Mouse (Mus musculus) left cerebral cortex, postnatal 4 days (tissue): ENCODE measurements at regions not wholly inside any gene's neighbourhood (a gene's known extent, or its start where the extent isn't known, plus 50 kb on each side); places are given as distances from the start of the nearest gene placed in this dataset.
"Not testable (repeated sequence)": the region's sequence is repeated elsewhere in the genome, so short reads cannot be mapped to it uniquely, and the experiment has no call there.

Source experiments
- DNase-seq: peaks from one replicate; pipeline ENCODE4 v3.0.0-alpha.2; 2022
- intact Hi-C: fragments of 180-260 bp; cut with DNase I; formaldehyde crosslinking; loops from one replicate; pipeline ENCODE4 v1.15.1; 2025

DNA sequence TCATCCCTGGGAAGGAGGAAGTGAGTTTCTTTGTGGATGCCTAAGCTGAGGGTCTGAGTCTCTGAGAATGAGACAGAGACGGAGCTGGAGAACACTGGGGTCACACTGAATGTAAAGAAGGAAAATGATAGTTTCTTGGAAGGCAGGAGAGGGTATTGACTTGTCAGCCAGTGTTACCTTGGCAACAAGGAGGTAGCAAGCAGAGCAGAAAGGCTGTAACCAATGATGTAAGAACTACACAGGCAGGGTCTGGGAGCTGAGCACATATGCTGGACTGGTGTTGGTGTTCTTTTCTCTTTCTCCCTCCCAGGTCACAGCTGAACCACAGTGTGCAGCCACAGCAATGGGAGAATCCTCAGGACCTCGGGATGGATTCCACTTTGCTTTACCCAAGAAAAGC lies 75.5 kb upstream of the 1110032F04Rik start:
- intact Hi-C loops, result loop anchor here (10.0 kb wide), 1 partner anchor 141 kb away; no protein-coding TSS in a partner anchor
- no peak for DNase-seq

DNA sequence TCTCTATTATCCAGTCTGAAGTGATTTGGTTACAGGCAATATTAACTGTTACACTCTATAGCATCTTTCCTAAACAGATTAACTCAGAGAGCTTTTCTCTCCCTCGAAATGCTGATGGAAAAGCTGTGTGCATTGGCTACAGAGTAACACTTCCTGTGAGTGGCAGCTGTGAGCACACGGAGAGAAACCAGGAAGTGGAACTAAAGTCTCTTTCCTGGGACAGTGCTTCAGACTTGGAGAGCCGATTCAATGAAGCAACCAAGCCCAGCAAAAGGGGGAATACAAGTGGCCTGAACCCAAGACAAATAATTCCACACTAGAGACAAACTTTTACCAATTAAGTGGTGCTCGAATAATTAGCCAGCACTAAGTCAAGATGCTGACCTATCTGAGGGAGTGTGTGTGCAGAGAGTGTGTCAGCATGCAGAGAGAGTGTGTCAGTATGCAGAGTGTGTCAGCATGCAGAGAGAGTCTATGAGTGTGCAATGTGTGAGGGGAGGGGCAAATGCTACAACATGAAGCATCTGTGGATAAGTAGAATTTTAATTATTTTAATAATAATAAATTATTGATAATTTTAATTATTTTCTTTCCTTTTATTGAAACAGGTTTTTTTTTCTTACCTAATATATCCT lies 74.9 kb upstream of the 1110032F04Rik start:
- DNase-seq, result no peak
- intact Hi-C loops, result loop anchor here (10.0 kb wide), 1 partner anchor 140 kb away; no protein-coding TSS in a partner anchor

DNA sequence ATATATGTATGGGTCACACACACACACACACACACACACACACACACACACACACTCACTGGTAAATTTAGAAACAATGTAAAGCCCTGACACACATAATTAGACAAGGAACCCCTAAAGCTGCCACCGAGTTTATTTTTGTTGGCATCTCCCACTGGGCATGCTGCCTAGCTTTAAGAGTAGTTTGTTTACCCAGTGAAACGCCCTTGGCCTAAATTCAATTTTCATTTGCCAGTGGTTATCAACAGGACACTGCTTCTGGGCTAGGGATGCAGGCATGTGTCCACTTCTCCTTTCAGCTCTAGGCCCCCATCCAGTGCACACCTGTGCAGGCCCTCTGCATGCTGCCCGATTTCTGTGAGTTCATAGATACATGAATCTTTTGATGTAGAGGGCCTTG lies 73.7 kb upstream of the 1110032F04Rik start:
- intact Hi-C loops, result loop anchor here (10.0 kb wide), 1 partner anchor 139 kb away; no protein-coding TSS in a partner anchor
- DNase-seq, result no peak

DNA sequence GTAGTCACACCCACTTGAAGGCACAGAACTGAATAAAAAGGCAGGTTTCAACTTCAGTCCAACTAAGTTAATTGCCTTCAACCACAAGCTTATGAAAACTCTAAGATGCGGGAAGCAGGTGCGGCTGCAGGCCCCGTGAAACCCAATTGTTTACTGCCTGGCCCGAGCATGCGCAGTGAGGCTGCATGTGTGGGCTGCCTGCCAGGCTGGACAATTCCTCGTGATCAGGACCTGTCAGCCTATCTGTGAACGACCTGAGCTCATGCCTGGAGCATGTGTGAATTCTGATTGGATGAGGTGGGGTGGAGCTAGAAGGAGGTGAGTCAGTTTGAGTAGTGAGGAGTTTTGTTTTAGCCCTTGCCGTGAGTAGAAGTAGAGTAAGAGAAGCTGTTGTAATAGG lies 71.0 kb upstream of the 1110032F04Rik start:
- DNase-seq, result not testable (repeated sequence)
- intact Hi-C loops, result loop anchor here (10.0 kb wide), 1 partner anchor 136 kb away; no protein-coding TSS in a partner anchor

DNA sequence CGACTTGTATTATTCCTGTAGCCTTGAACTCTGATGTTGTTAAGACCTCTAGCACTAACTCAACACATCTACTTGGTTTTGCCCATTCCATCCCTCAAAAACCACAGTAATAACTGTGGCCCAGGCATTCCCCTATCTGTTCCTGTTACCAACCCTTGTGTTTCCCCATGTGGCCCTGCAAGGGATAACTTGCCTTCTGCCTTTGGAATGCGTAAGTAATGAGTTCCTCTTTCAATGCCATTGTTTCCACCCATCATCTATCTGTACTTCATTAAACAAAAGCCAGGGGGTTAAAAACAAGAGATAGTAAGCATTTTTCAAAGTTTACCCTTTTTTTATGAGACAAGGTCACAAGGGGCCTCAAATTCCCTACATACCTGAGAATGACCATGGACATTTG lies 60.5 kb upstream of the 1110032F04Rik start:
- DNase-seq, result no peak
- intact Hi-C loops, result no loop called here

DNA sequence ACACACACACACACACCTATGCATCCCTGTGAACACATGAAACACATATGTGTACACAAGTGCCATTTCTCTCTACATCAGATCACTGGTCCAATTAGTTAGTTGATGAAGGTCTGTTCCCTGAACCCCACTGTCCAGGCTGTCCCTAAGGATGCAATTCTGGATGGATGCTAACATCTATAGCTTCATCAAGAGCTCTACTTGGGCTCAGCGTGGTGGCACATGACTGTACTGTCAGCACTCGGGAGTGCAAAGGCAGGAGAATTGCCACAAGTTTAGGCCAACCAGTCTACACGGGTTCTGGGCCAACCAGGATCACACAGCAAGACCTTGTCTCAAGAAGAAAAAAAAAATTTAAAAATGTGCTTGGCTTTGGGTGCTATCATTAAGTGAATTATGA lies 55.9 kb upstream of the 1110032F04Rik start:
- intact Hi-C loops, result no loop called here
- no peak for DNase-seq

DNA sequence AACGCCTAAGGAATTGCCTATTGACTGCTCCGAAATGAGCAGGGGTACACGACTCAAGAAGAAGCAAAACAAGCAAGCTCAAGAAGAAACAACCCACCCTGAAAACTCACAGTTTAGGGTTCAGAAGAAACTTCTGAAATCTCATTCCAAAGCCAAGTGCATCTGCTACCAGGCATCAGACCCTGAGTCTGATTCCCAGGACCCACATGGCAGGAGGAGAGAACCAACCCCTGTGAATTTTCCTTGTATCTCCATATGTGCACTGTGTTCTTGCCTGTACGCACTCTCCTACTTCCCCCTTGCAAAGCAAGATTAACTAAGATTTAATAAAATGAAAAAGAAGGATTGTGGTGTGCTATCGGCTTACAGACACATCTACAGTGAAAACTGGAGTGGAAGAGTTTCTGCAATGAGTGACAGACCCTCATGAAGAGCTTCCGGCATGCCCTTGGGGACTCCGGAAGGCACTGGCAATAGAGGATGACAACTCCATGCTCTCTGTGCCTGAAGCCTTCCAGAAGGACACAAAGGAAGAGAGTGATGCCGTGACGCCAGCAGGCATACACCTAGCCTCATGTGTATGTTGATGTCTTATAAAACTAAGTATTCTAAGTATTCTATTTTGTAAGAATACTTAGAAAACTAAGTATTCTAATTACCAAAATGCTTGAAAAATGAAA lies 55.2 kb upstream of the 1110032F04Rik start:
- intact Hi-C loops, result no loop called here

DNA sequence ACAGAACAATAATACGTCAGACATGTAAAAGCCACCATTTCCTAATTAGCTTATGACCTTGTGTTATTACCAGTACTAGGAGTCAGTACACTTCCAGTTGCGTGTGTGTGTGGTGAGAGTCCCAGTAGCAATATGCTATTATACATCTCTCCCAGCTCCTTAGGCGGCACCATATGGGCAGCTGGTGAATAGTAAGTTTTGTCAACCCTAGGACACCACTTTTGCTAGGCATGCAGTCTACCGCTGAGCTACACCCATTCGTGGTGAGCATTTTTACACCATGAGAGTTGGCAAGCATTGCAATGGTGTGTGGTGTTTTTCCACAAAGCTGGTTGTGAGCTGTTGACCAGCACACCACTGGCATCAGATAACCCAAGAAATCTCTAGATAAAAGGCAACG lies 53.8 kb upstream of the 1110032F04Rik start:
- intact Hi-C loops, result no loop called here
- no peak for DNase-seq

More for the DNA sequence above, 55.2 kb upstream of the 1110032F04Rik start:
- no peak for DNase-seq

DNA sequence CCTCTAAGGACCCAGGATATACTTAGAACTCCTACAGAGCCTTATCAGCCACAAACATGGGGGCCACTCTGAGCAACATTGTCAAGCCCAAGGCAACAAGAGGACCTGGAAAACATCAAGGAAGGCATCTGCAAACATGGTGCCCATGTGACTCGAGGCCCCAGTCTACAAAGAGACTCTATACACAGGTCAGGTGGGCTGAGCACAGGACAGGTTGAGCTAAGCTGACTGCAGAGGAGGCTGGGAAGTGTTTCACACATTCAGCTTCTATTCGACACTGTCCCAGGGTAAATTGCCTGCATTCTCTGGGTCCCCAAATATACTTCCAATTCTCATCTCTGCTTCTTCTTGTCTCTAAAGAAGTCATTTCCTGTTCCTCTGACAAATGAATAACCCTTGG lies 52.1 kb upstream of the 1110032F04Rik start:
- intact Hi-C loops, result no loop called here
- DNase-seq, result no peak
